Mouse (Mus musculus) intestine, postnatal 0 days (tissue): Measurements from ENCODE around the gene Il17c. TPM values are rescaled to one million over a fixed set of nuclear protein-coding genes. Genes with fewer than 3 reads are reported as not detected.

Source experiments
- ATAC-seq: fragments of 200-750 bp; cut with Nextera tagmentation; 2 replicates; pipeline ENCODE4 v1.8.0; 2017; ENCODE audit warnings: mild to moderate bottlenecking, moderate TSS enrichment, moderate library complexity
- H3K27ac ChIP-seq: fragments of 300-500 bp; sonication (generic); 2 replicates; pipeline ENCODE4 v1.5.1; 2014; ENCODE audit warnings: mild to moderate bottlenecking, low read depth, low read length, moderate library complexity
- H3K27me3 ChIP-seq: fragments of 300-500 bp; sonication (generic); replicated peaks from 2 replicates; pipeline ENCODE4 v1.6.1; 2014; ENCODE audit warnings: low read length, mixed read lengths; ENCODE audit not compliant: control insufficient read depth, insufficient read depth
- H3K36me3 ChIP-seq: fragments of 300-500 bp; sonication (generic); 2 replicates; pipeline ENCODE4 v1.6.1; 2014; ENCODE audit warnings: mild to moderate bottlenecking, moderate library complexity; ENCODE audit not compliant: control insufficient read depth, insufficient read depth
- H3K4me1 ChIP-seq: fragments of 300-500 bp; sonication (generic); replicated peaks from 2 replicates; pipeline ENCODE4 v1.6.1; 2014; ENCODE audit warnings: antibody characterized with exemption, low read length, mixed read lengths; ENCODE audit not compliant: control insufficient read depth, insufficient read depth
- H3K4me2 ChIP-seq: fragments of 300-500 bp; sonication (generic); replicated peaks from 2 replicates; pipeline ENCODE4 v1.6.1; 2014; ENCODE audit warnings: low read depth, mild to moderate bottlenecking, moderate library complexity
- H3K4me3 ChIP-seq: fragments of 300-500 bp; sonication (generic); 2 replicates; pipeline ENCODE4 v1.5.1; 2014; ENCODE audit warnings: low read depth, low read length
- H3K9ac ChIP-seq: fragments of 300-500 bp; sonication (generic); 2 replicates; pipeline ENCODE4 v1.6.1; 2014; ENCODE audit warnings: mild to moderate bottlenecking, low read depth, low read length
- H3K9me3 ChIP-seq: fragments of 300-500 bp; sonication (generic); 2 replicates; pipeline ENCODE4 v1.6.1; 2016; ENCODE audit warnings: mixed run types; ENCODE audit not compliant: control insufficient read depth
- CTCF ChIP-seq: sonication (generic); IDR thresholded peaks from 2 replicates; pipeline ENCODE4 v1.5.1; 2016; ENCODE audit warnings: low read depth, mild to moderate bottlenecking, control low read depth, antibody characterized with exemption, moderate library complexity
- WGBS: fragments of 180-500 bp; shearing (Covaris S2); extraction: QIAGEN DNeasy Blood & Tissue Kit; methylation state at CpG from one replicate; pipeline ENCODE4 v1.1.7; 2014; 5-methylcytosine and 5-hydroxymethylcytosine counted together
- polyA plus RNA-seq: library from polyadenylated mRNA; unstranded; fragments of >200 nt; fragmentation: Nextera tagmentation; extraction: Ambion mirVana; gene quantifications from 2 replicates; pipeline ENCODE4 v1.2.1, GENCODE M21; 2015

Gene Il17c
- polyA plus RNA-seq = not detected in 2 replicates

DNA sequence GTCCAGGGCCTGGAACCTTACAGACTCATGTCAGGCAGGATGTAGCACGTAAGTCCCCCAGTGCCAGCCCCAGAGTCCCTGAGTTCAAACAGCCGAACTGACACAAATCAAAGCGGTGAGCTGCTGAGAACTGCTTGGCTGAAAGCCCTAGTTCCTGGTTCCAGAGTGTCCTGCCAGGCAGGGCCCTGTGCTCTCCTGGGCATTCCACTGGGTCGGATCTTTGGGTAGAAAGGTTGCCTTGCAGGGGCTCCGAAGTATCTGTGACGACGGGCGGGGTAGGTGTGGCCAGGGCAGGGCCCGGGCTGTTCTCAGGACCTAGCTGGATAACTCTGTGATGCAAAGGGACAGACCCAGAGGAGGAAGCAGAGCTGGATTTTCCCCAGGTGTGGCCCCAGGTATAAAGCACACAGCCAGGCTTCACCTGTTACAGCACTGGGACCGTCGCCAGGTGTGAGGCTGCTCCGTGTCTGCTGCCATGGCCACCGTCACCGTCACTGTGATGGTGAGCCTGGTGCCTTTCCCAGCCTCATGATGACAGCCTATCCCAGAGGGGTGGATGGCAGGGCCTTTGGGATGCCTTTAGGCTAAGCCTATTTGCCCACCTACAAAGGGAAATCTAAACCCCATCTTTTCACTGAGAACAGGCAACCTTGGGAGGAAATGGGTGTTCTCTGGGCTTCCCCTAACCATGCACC, at the start of gene Il17c:
Gene Il17c (plus strand): TSS at position 645 of the 695 bp plus-strand sequence.
- no peak within 1 kb of the TSS for H3K9ac ChIP-seq
- H3K4me1 ChIP-seq = peaks cover 7% of the 10 kb centered on the region; the same call in 1 of the 2 replicates
- H3K9me3 ChIP-seq = no peaks in the 10 kb centered on the region
- TF ChIP-seq CTCF = no peak
- no peak within 1 kb of the TSS for H3K4me2 ChIP-seq
- H3K27ac ChIP-seq = peak within 1 kb of the TSS; percentile 17; the same call in 1 of the 2 replicates
- peaks cover 40% of the 10 kb centered on the region; the same call in 1 of the 2 replicates for H3K36me3 ChIP-seq
- peak; percentile 92 for ATAC-seq
- no peaks in the 10 kb centered on the region for H3K27me3 ChIP-seq
- no peak within 1 kb of the TSS for H3K4me3 ChIP-seq
- 36% methylated on average over 14 of the region's 14 CpGs for WGBS

DNA sequence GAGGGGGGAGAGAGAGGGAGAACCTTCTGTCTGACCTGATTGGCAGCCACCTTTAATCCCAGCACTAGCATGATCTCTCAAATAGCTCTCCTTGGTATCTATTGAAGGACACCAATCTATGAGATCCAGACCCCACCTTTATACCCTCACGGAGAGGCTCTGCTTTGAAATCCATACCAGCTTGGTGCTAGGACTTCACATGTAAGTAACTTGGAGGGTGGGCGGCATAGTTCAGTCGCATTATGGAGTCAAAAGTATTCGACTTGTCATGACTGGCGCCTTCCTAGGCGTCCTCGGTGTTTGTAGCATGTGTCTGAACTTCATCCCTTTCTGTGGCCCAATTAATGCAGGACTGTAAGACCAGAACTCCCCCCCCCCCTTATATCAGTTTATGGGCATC, 46.5 kb upstream of the Il17c start:
- ATAC-seq = no peak
- no peak overlapping the region for H3K27ac ChIP-seq
- H3K9ac ChIP-seq = no peak overlapping the region
- H3K4me1 ChIP-seq = 0 out of 2 replicates have a peak, but pooled peaks cover 4% of the 10 kb centered on the region
- no peak overlapping the region for H3K4me2 ChIP-seq
- peaks cover 4% of the 10 kb centered on the region for H3K36me3 ChIP-seq
- no peaks in the 10 kb centered on the region for H3K27me3 ChIP-seq
- H3K9me3 ChIP-seq = no peaks in the 10 kb centered on the region
- H3K4me3 ChIP-seq = no peak overlapping the region
- WGBS = 94% methylated on average over 7 of the region's 7 CpGs
- TF ChIP-seq CTCF = no peak

DNA sequence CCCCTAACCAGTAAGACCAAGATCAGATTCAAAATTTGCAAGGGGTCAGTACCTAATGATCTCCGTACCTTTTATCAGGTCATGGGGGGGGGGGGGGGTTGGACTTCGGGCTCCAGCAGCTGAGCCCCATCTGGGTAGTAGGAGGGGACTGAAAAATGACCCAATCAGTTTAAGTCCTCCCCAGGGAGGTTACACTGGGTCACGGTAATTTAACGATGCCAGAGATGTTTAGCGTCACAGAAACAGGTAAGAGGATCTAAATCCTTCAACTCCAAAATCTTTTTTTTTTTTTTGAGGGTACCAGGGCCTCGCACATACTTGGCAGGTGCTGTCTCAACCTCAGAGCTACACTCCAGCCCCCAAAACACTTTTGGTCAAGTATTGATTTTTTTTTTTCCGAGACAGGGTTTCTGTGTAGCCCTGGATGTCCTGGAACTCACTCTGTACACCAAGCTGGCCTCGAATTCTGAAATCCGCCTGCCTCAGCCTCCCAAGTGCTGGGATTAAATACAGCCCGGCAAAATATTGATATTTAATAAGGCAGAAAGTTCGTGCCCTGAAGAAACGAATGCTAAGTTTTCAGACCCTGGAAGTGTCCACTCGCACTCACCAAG, 46.0 kb upstream of the Il17c start:
- peak overlapping the region; percentile 98; the same call in 1 of the 2 replicates for H3K27ac ChIP-seq
- peaks cover 9% of the 10 kb centered on the region for H3K36me3 ChIP-seq
- H3K4me1 ChIP-seq = 0 out of 2 replicates have a peak, but pooled peaks cover 4% of the 10 kb centered on the region
- H3K9ac ChIP-seq = 0 out of 2 replicates have a peak overlapping the region, but pooled peaks have one; percentile 22
- no peak for TF ChIP-seq CTCF
- H3K27me3 ChIP-seq = no peaks in the 10 kb centered on the region
- 21% methylated on average over 13 of the region's 13 CpGs for WGBS
- peak; percentile 4; the same call in 1 of the 2 replicates for ATAC-seq
- H3K4me2 ChIP-seq = peak overlapping the region; percentile 76
- H3K4me3 ChIP-seq = peak overlapping the region; percentile 95
- H3K9me3 ChIP-seq = no peaks in the 10 kb centered on the region

DNA sequence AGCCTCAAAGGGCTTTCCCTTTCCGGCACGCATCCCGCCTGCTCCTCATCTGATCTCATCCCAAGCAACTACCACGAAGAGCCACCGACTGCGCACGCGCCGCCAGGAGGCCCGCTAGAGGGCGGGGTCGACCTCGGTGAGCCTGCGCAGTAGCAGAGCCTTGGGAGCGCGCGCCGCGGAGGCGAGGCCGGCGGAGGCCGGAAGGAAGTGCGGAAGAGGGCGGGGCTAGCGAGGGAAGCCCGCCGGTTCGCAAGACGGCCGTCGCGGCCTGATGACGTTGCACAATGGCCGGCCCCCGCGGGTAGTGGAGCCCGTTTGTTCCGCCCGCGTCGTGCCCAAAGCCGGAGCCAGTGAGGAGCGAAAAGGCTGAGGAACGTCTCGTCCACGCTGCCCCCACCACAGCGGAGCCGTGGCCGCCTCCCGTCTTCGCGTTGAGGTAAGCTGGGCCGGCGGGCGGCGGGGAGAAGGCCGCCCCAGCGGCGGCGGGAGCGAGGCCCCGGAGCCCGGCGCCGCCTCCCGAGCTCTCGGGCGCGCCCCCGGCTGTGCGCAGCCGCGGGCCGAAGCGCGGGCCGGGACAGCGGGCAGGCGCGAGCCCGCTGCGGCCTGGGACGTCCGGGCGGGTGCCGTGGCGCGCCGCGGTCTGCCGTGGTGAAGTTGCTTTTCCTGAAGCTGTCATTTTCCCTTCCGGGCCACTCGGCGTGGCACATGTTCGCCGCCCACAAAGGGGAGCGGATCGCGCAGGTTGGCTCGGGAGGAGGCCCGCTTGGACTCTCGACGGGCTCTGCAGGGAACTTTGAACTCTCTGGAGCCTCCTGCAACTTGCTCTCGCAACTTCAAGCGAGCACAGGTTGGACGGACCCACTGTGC, 45.2 kb upstream of the Il17c start, which contains the start of gene Zc3h18:
Gene Zc3h18 (plus strand): TSS at position 245 of the 867 bp plus-strand sequence.
- H3K36me3 ChIP-seq = peaks cover 14% of the 10 kb centered on the region
- peak; percentile 93 for ATAC-seq
- peak within 1 kb of the TSS; percentile 95 for H3K9ac ChIP-seq
- 0 out of 2 replicates have a peak, but pooled peaks cover 4% of the 10 kb centered on the region for H3K4me1 ChIP-seq
- H3K27ac ChIP-seq = peak within 1 kb of the TSS; percentile 98
- under 1% methylated on average over 78 of the region's 107 CpGs for WGBS
- H3K4me2 ChIP-seq = peak within 1 kb of the TSS; percentile 76
- H3K4me3 ChIP-seq = peak within 1 kb of the TSS; percentile 95
- H3K9me3 ChIP-seq = no peaks in the 10 kb centered on the region
- H3K27me3 ChIP-seq = no peaks in the 10 kb centered on the region
- TF ChIP-seq CTCF = peak; percentile 67

DNA sequence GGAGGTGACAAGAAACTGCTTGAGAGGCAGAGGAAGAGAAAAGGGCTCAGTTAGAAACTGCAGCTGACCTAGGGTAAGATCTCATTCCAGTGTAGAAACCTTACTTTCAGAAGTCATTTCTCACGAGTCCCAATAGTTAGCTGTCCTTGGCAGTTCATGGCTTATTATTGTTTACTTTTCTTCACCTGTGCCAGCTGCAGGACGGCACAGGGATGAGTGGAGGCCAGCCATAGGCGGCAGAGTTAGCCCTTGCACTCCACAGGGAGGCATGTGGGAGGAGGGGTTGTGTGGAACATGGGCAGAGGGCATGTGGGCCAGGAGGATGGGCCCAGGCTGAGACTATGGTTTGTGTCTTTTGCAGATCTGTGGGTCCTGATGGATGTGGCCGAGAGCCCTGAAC, 38.8 kb upstream of the Il17c start:
- H3K4me2 ChIP-seq = no peak overlapping the region
- 46% methylated on average over 4 of the region's 4 CpGs for WGBS
- H3K9me3 ChIP-seq = no peaks in the 10 kb centered on the region
- no peak for TF ChIP-seq CTCF
- ATAC-seq = no peak
- H3K9ac ChIP-seq = no peak overlapping the region
- no peak overlapping the region for H3K27ac ChIP-seq
- H3K4me1 ChIP-seq = 0 out of 2 replicates have a peak, but pooled peaks cover 3% of the 10 kb centered on the region
- no peak overlapping the region for H3K4me3 ChIP-seq
- peaks cover 60% of the 10 kb centered on the region for H3K36me3 ChIP-seq
- H3K27me3 ChIP-seq = no peaks in the 10 kb centered on the region

DNA sequence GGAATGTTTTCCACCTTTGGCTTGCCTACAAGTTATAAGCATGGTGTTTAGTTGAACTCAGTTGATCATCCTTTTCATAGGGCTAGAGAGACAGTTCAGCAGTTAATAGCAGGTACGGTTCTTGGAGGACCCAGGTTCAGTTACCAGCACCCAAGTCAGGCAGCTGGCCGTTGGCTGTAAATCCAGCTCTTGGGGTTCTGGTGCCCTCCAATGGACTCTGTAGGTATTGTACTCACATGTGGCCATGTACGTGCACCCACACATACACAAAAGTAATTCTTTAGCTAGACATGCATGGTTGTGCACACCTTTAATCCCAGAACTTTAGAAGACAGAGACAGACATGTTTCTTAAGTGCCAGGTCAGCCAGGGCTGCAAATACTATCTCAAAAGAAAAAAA, 32.5 kb upstream of the Il17c start:
- no peak overlapping the region for H3K27ac ChIP-seq
- TF ChIP-seq CTCF = peak; percentile 51
- no peak overlapping the region for H3K4me2 ChIP-seq
- H3K36me3 ChIP-seq = peaks cover 84% of the 10 kb centered on the region
- no peaks in the 10 kb centered on the region for H3K9me3 ChIP-seq
- no peak overlapping the region for H3K4me3 ChIP-seq
- H3K9ac ChIP-seq = no peak overlapping the region
- H3K4me1 ChIP-seq = no peaks in the 10 kb centered on the region
- no peaks in the 10 kb centered on the region for H3K27me3 ChIP-seq
- ATAC-seq = no peak
- WGBS = 86% methylated on average over 3 of the region's 3 CpGs
